Mouse (Mus musculus) naive thymus-derived CD4-positive, alpha-beta T cell, adult 5 months (primary cell): ENCODE data around the gene Dap3. TPM values are rescaled to one million over a fixed set of nuclear protein-coding genes. Genes with fewer than 3 reads are reported as not detected.

Experiments
- polyA plus RNA-seq: library from polyadenylated mRNA; unstranded; fragments of 100-300 nt; shearing (Covaris generic); gene quantifications from one replicate; pipeline ENCODE4 v1.2.1, GENCODE M21; 2017

The Dap3 gene
- polyA plus RNA-seq = 146 TPM

GRCm38 (mm10) chr3:88950576-88951326 is at the start of gene Dap3, which contains the start of gene Ash1l:
TSS of gene Dap3 (minus strand) at chr3:88951181.
TSS of gene Ash1l (plus strand) at chr3:88950622.

GRCm38 (mm10) chr3:88913511-88914383 is 37.2 kb downstream of the Dap3 start, which contains the start of gene Msto1:
TSS of gene Msto1 (minus strand) at chr3:88913999.

Other genes with a start within 250 kb of the Dap3 start
- 27.8 TPM for gene Rit1, start 234.3 kb downstream of the Dap3 start, polyA plus RNA-seq
- 18.1 TPM for gene Syt11, start 176.0 kb downstream of the Dap3 start, polyA plus RNA-seq
- 26.7 TPM for gene Gon4l, start 116.0 kb downstream of the Dap3 start, polyA plus RNA-seq
- gene Msto1, start 37.2 kb downstream of the Dap3 start, polyA plus RNA-seq = 10.8 TPM
- gene Ash1l, start 559 bp downstream of the Dap3 start, polyA plus RNA-seq = 40.8 TPM
- gene Rusc1, start 142.1 kb upstream of the Dap3 start, polyA plus RNA-seq = 55.7 TPM
- gene Gm43738, start 149.9 kb upstream of the Dap3 start, polyA plus RNA-seq = not detected
- gene Fdps, start 150.8 kb upstream of the Dap3 start, polyA plus RNA-seq = 69.4 TPM
- not detected for gene Pklr, start 185.0 kb upstream of the Dap3 start, polyA plus RNA-seq
- 2.3 TPM for gene Hcn3, start 209.0 kb upstream of the Dap3 start, polyA plus RNA-seq
- 106 TPM for gene Clk2, start 213.6 kb upstream of the Dap3 start, polyA plus RNA-seq
- 217 TPM for gene Scamp3, start 226.3 kb upstream of the Dap3 start, polyA plus RNA-seq
- gene Fam189b, start 232.0 kb upstream of the Dap3 start, polyA plus RNA-seq = 143 TPM